Mouse (Mus musculus): ENCODE data around the gene Gm37240.

DNA sequence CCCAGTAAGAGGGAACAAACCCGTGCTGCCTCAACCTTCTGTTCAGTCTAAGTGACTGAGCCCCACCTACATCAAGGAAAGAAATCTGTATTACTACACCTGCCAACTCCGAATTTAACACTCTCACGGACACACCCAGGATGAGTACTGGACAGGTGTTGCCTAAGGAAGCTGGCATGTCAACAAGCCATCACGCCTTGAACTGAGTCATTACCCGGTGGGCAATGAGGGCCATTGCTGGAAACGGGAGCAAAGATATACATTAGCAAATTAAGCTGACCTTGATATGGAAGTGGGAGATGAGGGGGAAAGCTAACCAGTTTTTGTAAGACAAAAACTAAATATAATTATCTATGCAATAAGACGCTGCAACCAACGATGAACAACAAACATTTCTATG, 7.2 kb downstream of the Gm37240 start:
- TF ChIP-seq CTCF (IDR thresholded peaks at IDR 0.05; ENCODE audit: low read depth, low read length) (no peak), EP300 (IDR thresholded peaks at IDR 0.05; ENCODE audit: insufficient read depth, low read depth, low read length) (no peak)

Data from ES-Bruce4 (cell line).